Mouse (Mus musculus): Measurements from ENCODE around the gene Olfr518. TPM values are rescaled to one million over a fixed set of nuclear protein-coding genes. Genes with fewer than 3 reads are reported as not detected.
A peak's percentile ranks its signal among the peaks of the same experiment; 100 is the strongest.

Gene Olfr518
- not detected in 2 replicates for polyA plus RNA-seq (2015; fragmentation: Nextera tagmentation; extraction: Ambion mirVana)

- Histone ChIP-seq H3K27ac (ENCODE audit: low read length) (no peak within 1 kb of the TSS), H3K9ac (ENCODE audit: low read depth, low read length) (no peak within 1 kb of the TSS), H3K4me3 (ENCODE audit: low read depth, low read length) (no peak within 1 kb of the TSS), H3K4me1 (ENCODE audit: control insufficient read depth, insufficient read depth, low read length) (no peaks in the 10 kb centered on the region), H3K4me2 (ENCODE audit: low read length) (no peak within 1 kb of the TSS), H3K9me3 (replicated peaks; ENCODE audit: control insufficient read depth, low read length, poor library complexity, severe bottlenecking) (no peaks in the 10 kb centered on the region), H3K27me3 (ENCODE audit: control insufficient read depth, insufficient read depth, low read depth, low read length) (no peaks in the 10 kb centered on the region), H3K36me3 (ENCODE audit: control insufficient read depth, insufficient read depth, low read length) (no peaks in the 10 kb centered on the region)
- no peak for ATAC-seq
- WGBS, result 80% methylated on average over 4 of the region's 4 CpGs
These were observed at the start of gene Olfr518 for GRCm38 (mm10) chr7:108884906-108885305. Gene Olfr518, minus strand, starts transcription at chr7:108885006.

- 1% methylated on average over 50 of the region's 50 CpGs for WGBS
- peak; percentile 96 for ATAC-seq
- Histone ChIP-seq H3K4me1 (ENCODE audit: control insufficient read depth, insufficient read depth, low read length) (peaks cover 19% of the 10 kb centered on the region), H3K36me3 (ENCODE audit: control insufficient read depth, insufficient read depth, low read length) (peaks cover 15% of the 10 kb centered on the region), H3K27ac (ENCODE audit: low read length) (peak within 1 kb of the TSS; percentile 82), H3K9ac (ENCODE audit: low read depth, low read length) (peak within 1 kb of the TSS; percentile 78), H3K9me3 (replicated peaks; ENCODE audit: control insufficient read depth, low read length, poor library complexity, severe bottlenecking) (no peaks in the 10 kb centered on the region), H3K4me3 (ENCODE audit: low read depth, low read length) (peak within 1 kb of the TSS; percentile 73), H3K4me2 (ENCODE audit: low read length) (peak within 1 kb of the TSS; percentile 83), H3K27me3 (ENCODE audit: control insufficient read depth, insufficient read depth, low read depth, low read length) (no peaks in the 10 kb centered on the region)
These were observed 49.3 kb upstream of the Olfr518 start, which contains the start of gene Eif3f for GRCm38 (mm10) chr7:108933794-108934731. Gene Eif3f, plus strand, starts transcription at chr7:108934417.

GRCm38 (mm10) chr7:108929726-108930393 lies 45.1 kb upstream of the Olfr518 start, which contains the start of gene Nlrp10:
Gene Nlrp10, minus strand, starts transcription at chr7:108930178.
- no peak within 1 kb of the TSS for H3K27ac ChIP-seq (ENCODE audit: low read length)
- no peak within 1 kb of the TSS for H3K4me3 ChIP-seq (ENCODE audit: low read depth, low read length)
- H3K36me3 ChIP-seq (ENCODE audit: control insufficient read depth, insufficient read depth, low read length), result no peaks in the 10 kb centered on the region
- WGBS, result 83% methylated on average over 6 of the region's 6 CpGs
- no peaks in the 10 kb centered on the region for H3K27me3 ChIP-seq (ENCODE audit: control insufficient read depth, insufficient read depth, low read depth, low read length)
- peaks cover 1% of the 10 kb centered on the region for H3K4me1 ChIP-seq (ENCODE audit: control insufficient read depth, insufficient read depth, low read length)
- no peak for ATAC-seq
- H3K4me2 ChIP-seq (ENCODE audit: low read length), result no peak within 1 kb of the TSS
- no peak within 1 kb of the TSS for H3K9ac ChIP-seq (ENCODE audit: low read depth, low read length)
- H3K9me3 ChIP-seq (replicated peaks; ENCODE audit: control insufficient read depth, low read length, poor library complexity, severe bottlenecking), result no peaks in the 10 kb centered on the region

DNA sequence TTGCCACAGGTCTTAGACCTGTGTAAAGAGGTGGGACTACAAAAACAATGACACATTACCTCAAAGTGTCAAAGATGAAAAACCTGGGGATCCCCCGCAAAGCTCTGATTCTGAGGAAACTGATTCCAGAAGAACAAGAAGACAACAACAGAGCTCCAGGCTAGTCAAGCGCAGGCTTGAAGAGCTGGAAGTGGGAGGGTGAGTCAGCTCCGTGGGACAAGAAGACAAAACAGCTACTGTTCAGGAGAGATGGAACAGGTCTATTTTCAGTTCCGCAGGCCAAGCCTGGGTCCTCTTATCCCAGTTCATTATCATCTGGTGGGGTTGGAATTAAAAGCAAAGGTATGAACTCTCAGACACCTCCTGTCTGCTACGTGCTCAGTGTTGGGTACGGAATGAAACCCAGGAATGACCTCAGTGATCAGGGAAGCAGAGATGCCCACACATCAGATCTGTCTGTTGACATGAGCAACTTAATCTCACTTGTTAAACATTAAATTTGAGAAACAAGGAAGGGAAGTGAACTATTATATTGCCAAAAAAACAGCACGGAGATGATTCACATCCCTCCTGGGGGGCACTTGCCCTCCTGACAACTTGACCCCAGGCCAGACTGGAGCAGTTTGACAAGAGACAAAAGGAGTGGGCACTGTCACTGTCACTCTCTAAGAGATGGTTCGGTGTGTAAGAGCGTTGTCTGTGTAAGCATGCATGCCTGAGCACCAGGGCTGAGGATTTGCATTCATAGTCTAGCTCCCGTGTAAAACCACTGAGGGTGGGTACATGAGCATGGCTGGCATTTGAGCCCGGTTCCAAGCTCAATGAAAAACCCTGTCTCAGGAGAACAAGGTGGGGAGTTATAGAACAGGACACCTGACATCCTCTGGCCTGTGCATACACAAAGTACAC lies 43.7 kb upstream of the Olfr518 start:
- no peak overlapping the region for H3K9ac ChIP-seq (ENCODE audit: low read depth, low read length)
- H3K27ac ChIP-seq (ENCODE audit: low read length), result no peak overlapping the region
- H3K9me3 ChIP-seq (replicated peaks; ENCODE audit: control insufficient read depth, low read length, poor library complexity, severe bottlenecking), result no peaks in the 10 kb centered on the region
- H3K4me3 ChIP-seq (ENCODE audit: low read depth, low read length), result no peak overlapping the region
- no peaks in the 10 kb centered on the region for H3K27me3 ChIP-seq (ENCODE audit: control insufficient read depth, insufficient read depth, low read depth, low read length)
- WGBS, result 80% methylated on average over 11 of the region's 11 CpGs
- H3K4me1 ChIP-seq (ENCODE audit: control insufficient read depth, insufficient read depth, low read length), result no peaks in the 10 kb centered on the region
- ATAC-seq, result no peak
- H3K36me3 ChIP-seq (ENCODE audit: control insufficient read depth, insufficient read depth, low read length), result no peaks in the 10 kb centered on the region
- H3K4me2 ChIP-seq (ENCODE audit: low read length), result no peak overlapping the region

GRCm38 (mm10) chr7:108927043-108927442 lies 42.2 kb upstream of the Olfr518 start:
- 74% methylated on average over 4 of the region's 4 CpGs for whole genome bisulfite sequencing
- no peak for ATAC-seq
- no peaks in the 10 kb centered on the region for H3K36me3 ChIP-seq (ENCODE audit: control insufficient read depth, insufficient read depth, low read length)

DNA sequence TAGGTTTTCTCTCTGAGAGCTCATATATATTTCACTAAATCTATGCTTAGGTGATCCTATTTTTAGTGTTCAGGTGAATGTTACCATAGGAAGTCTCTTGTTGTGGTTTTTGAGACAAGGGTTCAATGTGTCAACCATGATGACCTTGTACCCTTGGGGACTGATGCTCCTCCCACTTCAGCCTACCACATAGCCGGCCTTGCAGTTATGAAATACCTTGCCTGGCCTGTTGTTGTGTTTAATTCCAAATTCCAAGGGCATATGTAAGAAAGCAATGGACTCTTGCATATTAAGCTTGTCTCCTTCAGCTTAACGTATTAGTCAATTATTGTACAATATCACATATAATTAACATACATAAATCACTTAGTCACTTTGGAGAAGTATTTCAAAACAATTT lies 19.2 kb upstream of the Olfr518 start:
- Histone ChIP-seq H3K9me3 (replicated peaks; ENCODE audit: control insufficient read depth, low read length, poor library complexity, severe bottlenecking) (no peaks in the 10 kb centered on the region), H3K36me3 (ENCODE audit: control insufficient read depth, insufficient read depth, low read length) (no peaks in the 10 kb centered on the region), H3K4me1 (ENCODE audit: control insufficient read depth, insufficient read depth, low read length) (no peaks in the 10 kb centered on the region), H3K27me3 (ENCODE audit: control insufficient read depth, insufficient read depth, low read depth, low read length) (no peaks in the 10 kb centered on the region), H3K9ac (ENCODE audit: low read depth, low read length) (no peak overlapping the region), H3K27ac (ENCODE audit: low read length) (no peak overlapping the region), H3K4me3 (ENCODE audit: low read depth, low read length) (no peak overlapping the region), H3K4me2 (ENCODE audit: low read length) (no peak overlapping the region)
- WGBS, result 81% methylated on average over 2 of the region's 2 CpGs
- ATAC-seq, result no peak

More at GRCm38 (mm10) chr7:108927043-108927442, 42.2 kb upstream of the Olfr518 start:
- no peaks in the 10 kb centered on the region for H3K27me3 ChIP-seq (ENCODE audit: control insufficient read depth, insufficient read depth, low read depth, low read length)
- H3K9me3 ChIP-seq (replicated peaks; ENCODE audit: control insufficient read depth, low read length, poor library complexity, severe bottlenecking), result no peaks in the 10 kb centered on the region
- no peak overlapping the region for H3K9ac ChIP-seq (ENCODE audit: low read depth, low read length)
- no peak overlapping the region for H3K4me3 ChIP-seq (ENCODE audit: low read depth, low read length)
- H3K27ac ChIP-seq (ENCODE audit: low read length), result no peak overlapping the region
- no peaks in the 10 kb centered on the region for H3K4me1 ChIP-seq (ENCODE audit: control insufficient read depth, insufficient read depth, low read length)
- no peak overlapping the region for H3K4me2 ChIP-seq (ENCODE audit: low read length)

DNA sequence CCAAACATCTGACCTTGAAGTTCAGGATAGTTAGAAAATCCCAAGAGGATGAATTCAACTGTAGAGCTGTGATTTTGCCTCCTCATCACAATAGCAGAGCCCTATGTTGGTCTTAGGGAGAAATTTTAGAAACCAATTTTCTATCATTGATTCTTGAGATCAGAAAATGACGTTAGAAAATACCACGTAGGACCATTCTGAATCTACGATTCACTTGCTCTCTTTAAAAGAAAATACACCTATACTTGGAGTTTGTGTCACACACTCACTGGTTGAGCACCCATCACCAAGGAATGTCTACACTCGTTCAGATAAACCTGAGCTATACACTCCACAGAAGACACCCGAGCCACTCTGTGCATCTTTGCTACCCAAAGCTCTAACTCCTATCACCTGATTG lies 9.5 kb upstream of the Olfr518 start, which contains the start of gene Olfr519:
TSS of gene Olfr519 (minus strand) at position 101 of the 400 bp plus-strand sequence.
- H3K4me3 ChIP-seq (ENCODE audit: low read depth, low read length), result no peak within 1 kb of the TSS
- no peaks in the 10 kb centered on the region for H3K36me3 ChIP-seq (ENCODE audit: control insufficient read depth, insufficient read depth, low read length)
- no peaks in the 10 kb centered on the region for H3K27me3 ChIP-seq (ENCODE audit: control insufficient read depth, insufficient read depth, low read depth, low read length)
- no peak within 1 kb of the TSS for H3K9ac ChIP-seq (ENCODE audit: low read depth, low read length)
- no peak for ATAC-seq
- H3K27ac ChIP-seq (ENCODE audit: low read length), result no peak within 1 kb of the TSS
- H3K4me2 ChIP-seq (ENCODE audit: low read length), result no peak within 1 kb of the TSS
- WGBS, result 84% methylated on average over 5 of the region's 5 CpGs
- H3K4me1 ChIP-seq (ENCODE audit: control insufficient read depth, insufficient read depth, low read length), result no peaks in the 10 kb centered on the region
- H3K9me3 ChIP-seq (replicated peaks; ENCODE audit: control insufficient read depth, low read length, poor library complexity, severe bottlenecking), result no peaks in the 10 kb centered on the region

DNA sequence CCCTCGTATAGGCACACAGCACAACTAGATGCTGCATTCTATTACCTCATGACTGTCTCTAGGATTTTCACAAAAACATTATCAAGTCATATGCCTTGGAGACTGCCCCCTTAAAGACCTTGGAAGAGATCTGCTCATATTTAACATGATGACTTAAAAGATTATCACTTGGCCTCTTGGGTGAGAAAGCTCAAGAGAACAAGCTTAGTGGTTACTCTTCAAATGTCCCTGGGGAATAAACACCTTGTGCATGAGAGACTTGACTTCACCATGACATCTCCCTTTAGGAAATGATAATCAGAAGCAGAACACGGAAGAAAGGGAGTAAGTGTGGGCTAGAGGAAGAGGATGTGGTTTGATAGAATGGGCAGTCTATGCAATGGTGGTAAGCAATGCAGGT lies 12.5 kb downstream of the Olfr518 start, which contains the start of gene Olfr517:
TSS of gene Olfr517 (minus strand) at position 101 of the 400 bp plus-strand sequence.
- 77% methylated on average over 2 of the region's 2 CpGs for WGBS
- H3K27ac ChIP-seq (ENCODE audit: low read length), result no peak within 1 kb of the TSS
- H3K4me2 ChIP-seq (ENCODE audit: low read length), result no peak within 1 kb of the TSS

More for the DNA sequence above, 12.5 kb downstream of the Olfr518 start, which contains the start of gene Olfr517:
- ATAC-seq, result no peak
- Histone ChIP-seq H3K27me3 (ENCODE audit: control insufficient read depth, insufficient read depth, low read depth, low read length) (no peaks in the 10 kb centered on the region), H3K4me3 (ENCODE audit: low read depth, low read length) (no peak within 1 kb of the TSS), H3K9me3 (replicated peaks; ENCODE audit: control insufficient read depth, low read length, poor library complexity, severe bottlenecking) (no peaks in the 10 kb centered on the region), H3K9ac (ENCODE audit: low read depth, low read length) (no peak within 1 kb of the TSS), H3K4me1 (ENCODE audit: control insufficient read depth, insufficient read depth, low read length) (no peaks in the 10 kb centered on the region), H3K36me3 (ENCODE audit: control insufficient read depth, insufficient read depth, low read length) (no peaks in the 10 kb centered on the region)

Data from midbrain, embryonic 16.5 days (tissue).